Mouse (Mus musculus) thymus, adult 2 months (tissue): ENCODE data around the gene Slc39a3.
"Not testable (repeated sequence)": the region's sequence is repeated elsewhere in the genome, so short reads cannot be mapped to it uniquely, and the experiment has no call there.

Experiments
- CTCF ChIP-seq: fragments of 200-500 bp; IDR thresholded peaks from 2 replicates; pipeline ENCODE4 v1.5.1; 2012; ENCODE audit warnings: mild to moderate bottlenecking, control low read depth, low read length, moderate library complexity, borderline replicate concordance; ENCODE audit not compliant: control insufficient read depth, poor library complexity, insufficient read depth; ENCODE audit errors: extremely low read depth
- POLR2A ChIP-seq: fragments of 200-500 bp; IDR thresholded peaks from 2 replicates; pipeline ENCODE4 v1.6.1; 2012; ENCODE audit warnings: mild to moderate bottlenecking, low read length, control low read depth, moderate library complexity; ENCODE audit not compliant: control insufficient read depth, poor library complexity, insufficient read depth; ENCODE audit errors: extremely low read depth

GRCm38 (mm10) chr10:80989854-80990253 is 47.4 kb downstream of the Slc39a3 start:
- not testable (repeated sequence) for TF ChIP-seq POLR2A, CTCF
